Mouse (Mus musculus) left cerebral cortex, adult 9 months (tissue): Measurements from ENCODE around the gene Lpin1.

Experiments used
- DNase-seq, 2 experiments: peaks; one replicate each; pipeline ENCODE4 v3.0.0; 2022; ENCODE audit warnings: low spot score in 2 of 2

The Lpin1 gene

DNA sequence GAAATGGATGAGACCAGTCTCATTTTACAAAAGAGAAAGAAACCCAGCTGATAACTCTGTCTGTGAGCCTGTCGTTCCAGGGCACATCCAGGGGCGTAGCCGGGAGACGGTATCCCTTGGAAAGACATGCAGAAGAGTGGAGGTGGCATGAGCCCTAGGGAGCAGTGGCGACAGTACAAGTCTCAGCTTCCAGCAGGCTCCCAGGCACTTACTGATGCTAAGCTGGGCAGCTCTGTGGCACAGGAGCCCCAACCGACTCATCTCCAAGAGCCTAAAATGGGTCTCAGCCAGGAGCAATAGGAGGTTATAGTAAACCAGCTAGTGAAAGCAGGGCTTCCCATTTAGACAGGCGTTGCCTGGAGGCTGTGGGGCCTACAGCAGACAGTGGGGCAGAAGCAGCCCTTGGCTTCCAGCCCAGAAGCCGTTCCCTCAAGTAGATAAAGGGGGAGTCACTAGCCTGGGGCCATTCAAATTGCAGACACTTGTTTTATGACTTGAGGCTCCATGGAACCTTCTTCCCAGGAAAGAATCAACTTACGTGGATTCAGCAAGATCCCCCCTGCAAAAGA is 33.0 kb downstream of the Lpin1 start:
- no peak for DNase-seq

DNA sequence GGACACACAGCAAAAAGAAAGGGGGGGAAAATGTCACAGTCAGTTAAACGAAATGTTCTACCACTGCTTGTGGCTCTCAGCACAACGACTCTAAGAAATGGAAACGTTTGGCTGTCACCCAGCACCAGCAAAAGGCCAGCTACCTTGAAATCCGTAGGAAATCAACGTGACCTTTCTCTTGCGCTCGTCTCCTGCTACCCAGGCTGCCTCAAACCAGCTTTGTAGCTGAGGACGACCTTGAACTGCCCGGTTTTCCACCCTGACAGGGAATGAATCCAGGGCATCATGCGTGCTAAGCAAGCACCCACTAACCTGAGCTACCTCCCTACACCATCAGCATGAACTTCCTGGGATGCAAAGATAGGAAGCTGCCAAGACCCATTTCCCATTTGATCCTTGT is 39.5 kb downstream of the Lpin1 start:
- DNase-seq = no peak

DNA sequence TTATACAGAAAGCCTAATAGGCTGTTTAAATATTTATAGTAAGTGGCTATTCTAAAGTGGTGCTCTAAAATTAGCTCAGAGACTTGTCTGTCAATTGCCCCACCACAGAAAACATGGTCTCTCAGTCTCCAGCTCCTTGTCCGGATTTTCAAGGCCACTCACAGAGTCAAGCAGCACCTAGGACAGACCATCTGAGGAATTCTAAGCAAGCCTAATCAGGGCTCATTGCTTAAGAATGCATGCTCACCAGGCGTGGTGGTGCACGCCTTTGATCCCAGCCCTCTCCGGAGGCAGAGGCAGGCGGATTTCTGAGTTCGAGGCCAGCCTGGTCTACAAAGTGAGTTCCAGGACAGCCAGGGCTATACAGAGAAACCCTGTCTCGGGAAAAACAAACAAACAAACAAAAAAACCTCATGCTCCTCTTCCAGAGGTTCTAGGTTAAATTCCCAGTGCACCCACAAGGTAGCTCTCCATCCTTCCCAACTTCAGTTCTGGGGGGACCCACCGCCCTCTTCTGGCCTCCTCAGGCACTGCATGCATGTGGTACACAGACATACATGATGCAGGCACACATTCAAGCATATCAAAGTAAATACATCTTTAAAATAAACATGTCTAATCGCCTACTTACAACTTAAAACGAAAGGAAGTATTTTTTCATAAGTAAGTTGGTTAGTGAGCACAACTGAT is 40.2 kb downstream of the Lpin1 start:
- no peak for DNase-seq

DNA sequence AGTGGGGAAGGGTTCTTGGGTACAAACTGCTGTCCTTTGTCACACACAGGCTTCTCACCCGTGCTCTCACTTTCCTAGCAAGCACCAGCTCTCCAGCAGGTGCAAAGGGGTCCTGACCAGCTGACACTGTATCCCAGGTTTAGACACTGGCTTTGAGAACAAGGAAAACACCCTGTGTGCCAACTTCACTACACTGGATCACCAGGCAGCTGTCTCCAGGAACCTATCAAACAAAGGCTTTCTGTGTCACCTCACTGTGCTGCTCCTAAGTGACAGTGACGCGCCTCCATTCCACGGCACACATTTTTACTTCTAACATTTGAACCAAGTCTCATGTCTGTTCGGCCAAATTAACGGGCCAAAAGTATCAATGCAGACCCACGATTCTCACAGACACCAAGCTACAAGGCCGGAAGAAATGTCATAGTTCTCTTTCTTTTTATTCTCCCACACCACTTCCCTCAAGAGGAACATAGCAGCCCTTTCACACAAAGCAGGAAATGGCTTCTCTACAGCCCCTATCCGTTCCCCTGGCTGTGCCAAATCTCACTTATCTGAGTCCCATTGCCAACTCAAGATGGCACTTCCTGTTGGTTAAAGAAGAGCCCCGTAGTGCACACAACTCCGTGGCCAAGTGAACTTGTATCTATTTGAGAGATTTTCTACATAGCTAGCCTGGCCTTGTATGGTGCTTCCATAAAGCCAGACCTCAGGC is 41.7 kb downstream of the Lpin1 start:
- DNase-seq = no peak

DNA sequence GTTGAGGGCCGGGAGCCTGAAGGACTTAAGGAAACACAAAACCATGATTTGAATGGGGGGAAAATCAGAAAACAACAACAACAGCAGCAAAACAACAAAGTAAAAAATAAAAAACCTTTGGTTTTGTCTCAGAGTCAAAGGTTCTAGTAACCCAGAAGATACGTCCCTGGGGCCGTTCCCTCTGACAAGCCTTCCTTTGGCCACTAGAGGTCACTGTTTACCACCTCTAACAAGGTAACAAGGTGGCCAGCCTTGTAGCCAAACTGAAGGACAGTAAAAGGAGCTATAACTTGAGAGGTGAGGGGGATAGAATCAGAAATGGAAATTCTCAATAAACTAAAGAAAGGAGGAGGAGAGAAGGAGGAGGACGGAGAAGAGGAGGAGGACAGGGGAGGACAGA is 42.3 kb downstream of the Lpin1 start:
- DNase-seq = peak in 1 of 2 experiments; percentile 66

DNA sequence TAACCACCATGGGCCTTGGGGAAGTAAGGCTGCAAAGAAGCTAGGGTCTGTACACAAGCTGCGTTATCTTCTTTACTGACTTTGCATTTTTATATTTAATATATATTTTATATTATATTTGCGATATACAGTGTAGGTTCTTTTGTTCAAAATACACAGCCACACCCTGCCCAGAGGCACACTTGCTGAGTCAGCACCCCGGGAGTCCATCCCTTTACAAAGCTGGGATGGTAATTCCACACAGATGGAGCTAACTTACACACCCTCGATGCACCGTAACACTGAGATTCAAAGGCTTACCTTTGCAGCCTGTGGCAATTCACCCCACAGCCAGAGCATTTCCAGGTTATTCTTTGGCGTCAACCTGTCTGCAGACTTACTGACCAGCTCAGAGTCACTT is 42.7 kb downstream of the Lpin1 start:
- no peak for DNase-seq

DNA sequence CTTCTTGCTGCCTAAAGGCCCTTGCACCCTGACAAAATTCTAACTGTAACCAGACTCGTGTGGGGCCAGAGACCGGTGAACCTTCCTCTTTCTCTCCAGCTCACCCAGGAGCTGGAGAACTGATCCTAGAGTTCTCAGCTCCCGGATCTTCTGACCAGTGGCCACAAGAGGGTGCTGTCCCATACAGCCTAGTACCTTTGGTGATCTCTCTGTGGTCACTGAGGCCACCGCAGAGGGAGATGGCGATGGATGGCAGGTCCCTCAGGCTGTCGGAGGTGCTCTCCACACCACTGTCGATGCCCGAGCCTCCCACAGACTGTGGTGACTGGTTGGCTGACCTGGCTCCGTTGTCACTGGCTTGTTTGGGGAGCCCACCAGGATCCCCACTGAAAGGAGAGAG is 47.3 kb downstream of the Lpin1 start:
- DNase-seq = peak in 1 of 2 experiments; percentile 48

DNA sequence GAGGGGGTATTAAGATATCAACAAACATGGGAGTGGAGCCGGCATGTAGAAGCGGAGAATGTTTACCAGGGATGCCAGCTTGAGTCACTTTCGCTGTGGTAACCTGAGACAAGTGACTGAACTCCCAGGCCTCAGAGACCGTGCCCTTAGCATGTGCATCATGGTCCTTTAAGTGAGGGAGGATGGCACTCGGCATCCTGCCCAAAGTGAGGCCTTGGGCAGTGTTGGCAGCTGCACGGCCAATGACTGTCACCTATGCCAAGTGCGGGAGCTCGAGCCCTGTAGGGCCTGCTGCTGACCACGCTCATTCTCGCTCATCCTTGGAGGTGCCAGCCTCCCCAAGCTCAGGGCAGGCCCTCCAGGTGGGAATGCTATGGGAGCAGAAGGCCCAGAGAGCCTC is 48.1 kb downstream of the Lpin1 start:
- DNase-seq = no peak

DNA sequence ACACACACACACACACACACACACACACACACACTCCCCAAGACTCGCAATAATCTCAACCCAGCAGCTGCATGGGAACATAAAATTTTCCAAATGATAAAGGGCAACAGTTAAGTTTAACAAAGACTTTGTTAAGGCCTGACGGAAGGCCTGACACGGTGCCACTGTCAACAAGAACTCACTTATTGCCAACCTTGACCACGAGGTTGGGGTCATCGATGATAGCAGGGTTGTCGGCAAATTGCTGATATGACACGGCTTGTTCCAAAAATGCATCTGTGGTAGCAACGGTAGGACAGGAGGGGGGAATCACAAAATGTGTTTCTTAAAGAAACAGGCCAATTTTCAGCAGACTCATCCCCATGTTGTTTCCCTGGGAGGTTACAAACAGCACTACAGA is 48.6 kb downstream of the Lpin1 start:
- DNase-seq = no peak

DNA sequence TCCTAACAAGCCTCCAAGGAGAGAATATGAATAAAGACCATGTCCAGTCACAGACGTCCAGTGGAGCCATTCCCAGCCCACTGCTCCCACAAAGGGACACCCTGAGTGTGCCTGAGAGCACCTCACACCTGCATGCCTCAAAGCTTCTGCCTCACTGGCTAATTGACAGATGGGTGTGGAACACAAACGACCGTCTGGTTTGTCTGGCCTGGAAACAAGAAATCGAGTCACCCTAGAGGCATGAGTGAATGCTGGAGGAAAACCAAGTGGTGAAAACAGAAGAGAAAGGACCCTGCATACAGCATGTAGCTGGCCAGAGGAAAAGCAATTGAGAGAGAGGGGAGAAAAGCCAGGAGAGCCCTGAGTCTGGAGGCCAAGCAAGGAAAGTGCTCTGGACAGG is 53.5 kb downstream of the Lpin1 start:
- no peak for DNase-seq

DNA sequence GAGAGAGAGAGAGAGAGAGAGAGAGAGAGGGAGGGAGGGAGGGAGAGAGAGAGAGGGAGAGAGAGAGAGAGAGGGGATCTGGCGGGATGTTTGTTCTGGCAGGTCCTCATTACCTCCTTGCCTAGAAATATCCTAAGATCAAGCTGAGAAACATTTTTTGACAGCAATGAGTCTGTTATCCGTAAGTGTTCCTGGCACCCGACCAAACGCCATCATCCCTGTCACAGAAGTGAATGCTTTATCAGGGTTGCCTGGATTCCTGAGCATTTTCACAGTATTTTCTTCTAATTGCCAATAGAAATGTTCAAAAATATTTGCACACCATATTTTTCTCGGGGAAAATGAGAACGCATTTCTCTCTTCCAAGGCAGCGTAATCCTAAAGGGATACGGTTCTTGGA is 56.6 kb downstream of the Lpin1 start:
- DNase-seq = no peak

DNA sequence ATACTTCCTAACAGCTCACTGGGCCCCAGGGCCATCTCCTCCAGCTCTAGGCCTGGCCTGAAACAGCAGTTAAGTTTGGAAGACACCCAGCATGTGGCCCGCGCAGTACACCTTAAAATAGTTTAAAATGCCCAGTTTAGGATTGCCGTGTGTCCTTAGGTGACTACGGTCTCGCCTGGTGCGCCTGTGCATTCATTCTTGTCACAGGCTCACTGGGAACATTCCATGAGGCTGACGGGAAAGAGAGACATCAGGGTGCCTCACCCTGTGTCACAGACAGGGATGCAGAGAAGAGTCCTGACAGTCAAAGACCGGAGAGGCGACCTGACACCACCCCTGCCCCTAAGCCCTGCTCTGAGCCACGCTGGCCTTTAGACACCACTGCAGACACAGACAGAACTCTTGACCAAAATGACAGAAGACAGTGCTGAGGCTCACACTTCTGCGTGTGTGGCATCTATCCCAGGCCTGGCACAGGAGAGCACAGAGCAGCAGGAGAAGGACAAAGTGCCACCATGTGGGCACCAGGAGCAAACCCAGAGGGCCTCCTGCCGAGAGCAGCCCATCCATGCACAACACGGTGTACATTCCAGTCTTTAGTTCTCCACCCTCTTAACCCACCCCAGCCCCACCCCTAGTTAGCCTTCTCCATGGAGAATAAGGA is 58.5 kb downstream of the Lpin1 start:
- DNase-seq = no peak

DNA sequence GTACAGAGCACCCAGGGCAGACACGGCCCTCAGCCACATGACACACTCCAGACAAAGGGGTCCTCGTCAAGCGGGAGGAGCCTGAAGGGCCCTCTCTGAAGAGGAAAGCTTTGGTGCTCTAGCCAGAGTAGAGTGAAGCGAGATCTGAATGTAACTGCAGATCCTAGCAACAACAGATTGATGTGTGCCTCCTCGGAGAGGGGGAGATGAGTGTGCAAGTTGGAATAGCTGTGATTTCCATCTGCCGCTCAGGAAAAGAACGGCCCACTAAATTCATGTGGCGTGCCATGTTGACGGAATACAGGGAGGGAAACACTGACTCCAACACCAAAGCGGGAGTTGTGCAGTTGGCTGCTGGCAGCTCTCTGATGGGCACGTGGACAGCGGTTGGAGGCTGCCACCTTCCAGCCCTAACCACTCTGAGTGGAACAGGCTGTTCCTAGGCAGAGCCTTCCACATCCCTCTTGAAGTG is 59.7 kb downstream of the Lpin1 start:
- DNase-seq = peak in 1 of 2 experiments; percentile 34

DNA sequence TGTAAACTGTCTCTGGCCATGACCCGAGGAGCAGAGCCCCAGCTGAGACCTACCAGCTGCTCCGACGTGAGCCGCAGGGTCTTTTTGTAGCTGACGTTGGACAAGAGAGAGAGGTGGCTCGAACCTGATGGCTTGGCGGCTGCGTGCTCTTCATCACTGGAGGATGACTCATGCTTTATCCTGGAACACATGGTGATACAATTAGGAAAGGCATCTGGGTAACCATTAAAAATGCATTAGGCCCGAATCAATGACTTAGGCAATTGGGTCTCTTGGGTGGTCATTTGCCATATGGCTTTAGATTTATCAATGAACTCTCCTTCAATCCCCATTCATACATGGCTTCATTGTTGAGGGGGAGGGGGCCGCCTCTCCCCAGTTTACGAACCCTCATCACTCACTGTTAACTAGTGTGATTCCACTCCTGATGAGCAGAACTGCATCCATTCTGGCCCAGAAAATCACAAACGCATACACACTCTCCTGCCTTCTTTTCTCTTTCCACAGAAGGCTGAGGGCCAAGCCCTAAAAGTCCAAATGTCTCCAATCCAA is 61.9 kb downstream of the Lpin1 start:
- DNase-seq = no peak

DNA sequence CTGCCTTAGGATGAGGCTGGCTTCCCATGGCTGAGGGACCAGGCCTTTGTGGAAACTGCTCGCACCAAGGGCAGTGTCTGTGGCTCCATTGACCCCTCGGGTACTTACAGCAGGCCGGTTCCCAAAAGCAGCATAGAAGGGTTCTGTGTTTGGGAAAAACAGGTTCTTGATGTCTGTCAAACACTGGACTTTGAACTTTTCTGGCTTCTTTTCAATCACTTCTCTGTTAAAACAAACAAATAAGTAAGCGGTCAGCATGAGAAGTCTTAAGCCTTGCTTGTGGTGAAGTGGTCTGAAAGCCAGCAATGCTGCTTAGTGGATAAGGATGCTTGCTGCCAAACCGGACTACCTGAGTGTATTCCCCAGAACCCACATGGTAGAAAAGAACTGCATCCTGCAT is 69.2 kb downstream of the Lpin1 start:
- DNase-seq = no peak

DNA sequence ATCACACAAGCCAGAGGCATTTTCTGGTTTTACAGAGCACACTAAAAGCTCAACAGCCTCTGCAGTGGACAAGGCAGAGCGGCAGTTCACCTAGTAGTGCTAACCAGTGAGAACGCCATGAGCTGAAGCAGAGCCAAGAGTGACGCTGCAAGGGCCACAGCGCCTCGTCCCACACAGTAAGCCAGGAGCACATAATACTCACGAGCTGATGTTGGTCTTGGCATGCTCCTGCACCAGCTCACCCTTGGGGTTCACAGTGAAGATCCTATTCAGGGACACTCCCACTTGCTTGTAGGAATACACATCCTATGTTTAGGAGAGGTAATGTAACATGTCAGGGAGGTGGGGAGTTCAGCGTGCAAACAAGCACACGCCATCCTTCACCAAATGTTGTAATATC is 70.1 kb downstream of the Lpin1 start:
- DNase-seq = no peak

DNA sequence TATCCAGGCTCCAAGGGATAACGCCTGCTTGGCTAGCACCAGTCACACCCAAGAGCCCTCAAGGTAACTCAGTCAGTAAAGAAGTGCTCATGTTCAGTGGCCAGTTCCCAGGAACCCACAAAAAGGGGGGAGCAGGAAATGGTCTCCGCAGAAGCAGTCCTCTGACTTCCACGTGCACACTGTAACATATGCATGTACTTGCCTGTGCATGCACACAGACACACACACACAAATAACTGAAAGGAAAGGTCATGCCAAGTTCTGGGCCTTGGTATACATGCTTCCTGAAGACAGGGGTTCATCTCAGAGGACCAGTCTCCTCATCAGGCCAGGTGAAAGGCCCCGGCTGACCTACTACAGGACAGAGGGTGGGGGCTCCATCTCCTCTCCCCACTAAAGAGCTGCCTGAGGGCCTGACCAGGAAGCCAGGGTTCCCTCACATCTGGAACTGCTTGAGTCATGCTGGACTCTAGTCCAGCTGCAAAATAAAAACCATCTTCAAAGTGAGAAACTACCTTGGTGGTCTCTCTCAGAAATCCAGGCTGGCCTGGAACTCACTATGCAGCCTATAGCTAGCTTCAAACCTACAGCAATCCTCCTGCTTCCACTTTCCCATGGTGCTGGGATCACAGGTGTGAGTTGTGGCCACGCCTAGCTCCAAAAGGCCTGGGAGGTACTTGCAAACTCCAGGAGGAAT is 70.7 kb downstream of the Lpin1 start:
- DNase-seq = no peak

DNA sequence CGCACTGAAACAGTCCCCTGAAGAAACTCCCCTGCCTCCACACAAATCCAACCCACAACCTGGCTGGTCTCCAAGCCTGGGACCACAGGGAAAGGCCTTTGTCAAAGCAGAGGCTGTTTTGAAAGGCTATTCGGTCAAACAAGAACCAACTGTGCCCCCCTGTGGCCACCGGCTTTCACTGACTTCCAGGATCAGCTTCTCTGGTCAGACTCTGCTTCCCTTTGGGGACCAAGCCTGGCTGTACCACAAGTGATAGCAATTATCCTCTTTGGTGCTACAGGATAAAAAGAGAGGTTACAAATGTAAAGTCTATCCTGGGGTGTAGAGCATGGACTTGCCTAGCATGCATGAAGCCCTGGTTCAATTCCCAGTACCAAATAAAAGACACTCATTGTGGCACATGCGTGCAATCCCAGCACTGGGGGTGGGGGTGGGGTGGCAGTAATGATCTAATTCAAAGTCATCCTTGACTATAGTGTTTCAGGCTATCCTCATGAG is 77.4 kb downstream of the Lpin1 start:
- DNase-seq = peak; percentile 40 to 89

DNA sequence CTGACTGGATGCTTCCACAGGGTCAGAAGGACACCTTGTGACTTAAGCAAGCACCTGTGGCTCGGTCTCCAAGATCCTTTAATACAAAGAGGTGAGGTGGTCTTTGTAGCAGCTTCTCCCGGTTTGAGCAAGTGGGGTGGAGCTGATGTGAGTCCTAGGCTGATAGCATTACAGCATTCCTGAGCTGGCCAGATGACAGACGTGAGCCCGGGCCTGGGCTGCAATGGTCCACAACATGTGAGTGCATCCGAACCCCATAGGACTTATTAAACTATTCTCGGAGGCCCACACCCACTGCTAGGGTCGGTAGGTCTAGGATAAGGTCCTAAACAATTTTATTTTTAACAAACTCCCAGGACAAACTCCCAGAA is 77.9 kb downstream of the Lpin1 start:
- no peak for DNase-seq

DNA sequence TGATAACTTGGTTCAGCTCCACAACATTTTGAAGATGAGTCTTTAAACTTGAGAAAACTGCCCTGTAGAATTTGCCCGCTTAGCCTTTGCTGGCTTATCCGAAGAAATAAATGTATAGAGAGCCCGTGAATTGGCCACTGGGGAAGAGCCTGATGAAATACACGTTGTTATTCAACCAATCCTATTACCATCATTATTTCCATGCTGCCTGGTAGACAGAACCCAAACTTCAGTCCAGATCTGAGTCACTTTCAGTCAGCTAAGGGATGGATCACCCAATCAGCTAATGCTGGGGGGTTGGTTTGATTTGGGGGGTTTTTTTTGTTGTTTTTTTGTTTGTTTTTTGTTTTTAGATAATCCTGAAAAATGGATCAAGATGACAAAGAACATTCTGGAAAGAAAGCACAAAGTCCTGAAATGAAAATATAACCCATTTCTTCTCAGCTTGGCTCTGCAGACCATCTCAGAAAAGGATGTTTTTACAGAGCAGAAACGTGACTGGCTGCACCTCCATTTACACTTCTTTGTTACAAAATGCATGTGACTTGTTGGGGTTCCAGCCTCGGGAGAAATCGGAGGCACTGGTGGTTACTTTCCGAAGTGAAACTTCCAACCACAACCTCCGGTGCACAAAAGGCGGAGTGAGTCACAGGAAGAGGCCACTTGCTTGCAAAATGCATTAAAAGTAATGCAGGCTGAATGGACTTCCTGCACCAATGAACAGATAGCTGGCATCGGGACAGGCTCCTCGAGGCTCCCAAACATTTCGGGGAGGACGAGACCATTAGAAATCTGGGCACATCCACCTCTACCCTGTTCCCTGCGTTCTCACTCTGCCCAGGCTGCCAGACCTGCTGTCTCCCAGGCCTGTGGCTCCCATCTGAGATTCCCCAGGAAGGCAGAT is 78.6 kb downstream of the Lpin1 start:
- DNase-seq = peak in 1 of 2 experiments; percentile 37

DNA sequence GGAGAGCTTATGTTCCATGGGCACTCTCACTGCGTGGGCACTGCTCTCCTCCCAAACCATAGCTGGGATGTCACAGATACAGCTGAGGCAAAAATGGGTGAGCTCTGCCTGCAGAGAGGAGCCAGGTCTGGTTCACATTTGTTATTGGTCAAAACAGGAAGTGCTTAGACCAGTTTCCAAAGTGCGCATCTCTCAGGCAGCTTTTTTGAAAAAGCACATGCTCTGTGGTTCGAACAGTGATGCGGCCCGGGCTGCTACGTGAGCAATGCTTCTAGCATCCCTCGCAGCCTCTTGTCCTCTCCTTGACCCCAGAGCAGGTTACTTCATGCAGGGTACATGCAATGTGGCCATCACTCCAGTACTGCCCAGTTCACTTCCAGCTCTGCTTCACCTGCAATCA is 82.1 kb downstream of the Lpin1 start:
- DNase-seq = no peak
